Mouse (Mus musculus) left cerebral cortex, adult 18-20 months (tissue): Measurements from ENCODE around the gene Zbtb7b. TPM values are rescaled to one million over a fixed set of nuclear protein-coding genes. Genes with fewer than 3 reads are reported as not detected.
A peak's percentile ranks its signal among the peaks of the same experiment; 100 is the strongest.

Experiments
- DNase-seq, 2 experiments: peaks; one replicate each; pipeline ENCODE4 v3.0.0; 2021 to 2022; ENCODE audit warnings: low spot score in 2 of 2, mixed read lengths in 1 of 2
- total RNA-seq, 2 experiments: library from RNA; stranded (reverse); gene quantifications; 2 replicates each; pipeline ENCODE4 v1.2.3; 2021

The Zbtb7b gene
- total RNA-seq, 2 experiments from 2014 or later = 13.6 to 15.5 TPM

- no peak for DNase-seq
These were observed 20.9 kb downstream of the Zbtb7b start for GRCm38 (mm10) chr3:89373581-89374231.

- DNase-seq = no peak
These were observed 27.2 kb downstream of the Zbtb7b start for GRCm38 (mm10) chr3:89367338-89367737.

- no peak for DNase-seq
These were observed 28.8 kb downstream of the Zbtb7b start for GRCm38 (mm10) chr3:89365486-89366414.

GRCm38 (mm10) chr3:89365153-89365485, 29.5 kb downstream of the Zbtb7b start, which contains the start of gene Dcst1:
Gene Dcst1, minus strand, starts transcription at chr3:89365253.
- no peak for DNase-seq

- DNase-seq = no peak
These were observed 29.9 kb downstream of the Zbtb7b start for GRCm38 (mm10) chr3:89364631-89365030.

- DNase-seq = no peak
These were observed 32.9 kb downstream of the Zbtb7b start, which contains the start of gene Dcst2 for GRCm38 (mm10) chr3:89361675-89362074. Gene Dcst2, plus strand, starts transcription at chr3:89361975.

- DNase-seq = no peak
These were observed 34.3 kb downstream of the Zbtb7b start for GRCm38 (mm10) chr3:89360237-89360636.

GRCm38 (mm10) chr3:89359630-89360029, 34.9 kb downstream of the Zbtb7b start:
- DNase-seq = no peak

- no peak for DNase-seq
These were observed 38.5 kb downstream of the Zbtb7b start for GRCm38 (mm10) chr3:89356029-89356428.

GRCm38 (mm10) chr3:89355512-89355902, 39.1 kb downstream of the Zbtb7b start:
- no peak for DNase-seq

- DNase-seq = peak; percentile 86 to 93
These were observed 39.6 kb downstream of the Zbtb7b start for GRCm38 (mm10) chr3:89354816-89355511.

- DNase-seq = no peak
These were observed 43.3 kb downstream of the Zbtb7b start for GRCm38 (mm10) chr3:89351271-89351670.

GRCm38 (mm10) chr3:89349869-89350501, 44.6 kb downstream of the Zbtb7b start, which contains the start of gene Adam15:
Gene Adam15, minus strand, starts transcription at chr3:89349996.
- peak; percentile 88 to 92 for DNase-seq

GRCm38 (mm10) chr3:89348911-89349868, 45.4 kb downstream of the Zbtb7b start:
- peak; percentile 27 to 31 for DNase-seq

GRCm38 (mm10) chr3:89347916-89348315, 46.7 kb downstream of the Zbtb7b start:
- DNase-seq = no peak

- no peak for DNase-seq
These were observed 47.6 kb downstream of the Zbtb7b start for GRCm38 (mm10) chr3:89346815-89347540.

- DNase-seq = no peak
These were observed 51.3 kb downstream of the Zbtb7b start for GRCm38 (mm10) chr3:89343279-89343678.

GRCm38 (mm10) chr3:89341794-89342193, 52.8 kb downstream of the Zbtb7b start:
- no peak for DNase-seq

GRCm38 (mm10) chr3:89340465-89340864, 54.1 kb downstream of the Zbtb7b start:
- DNase-seq = peak; percentile 74 to 84
